Mouse (Mus musculus): ENCODE data around the gene Tada3. TPM values are rescaled to one million over a fixed set of nuclear protein-coding genes. Genes with fewer than 3 reads are reported as not detected.
"Not testable (repeated sequence)": the region's sequence is repeated elsewhere in the genome, so short reads cannot be mapped to it uniquely, and the experiment has no call there.

The Tada3 gene
- polyA plus RNA-seq, 1 experiment from 2014 or later = 72.2 TPM

DNA sequence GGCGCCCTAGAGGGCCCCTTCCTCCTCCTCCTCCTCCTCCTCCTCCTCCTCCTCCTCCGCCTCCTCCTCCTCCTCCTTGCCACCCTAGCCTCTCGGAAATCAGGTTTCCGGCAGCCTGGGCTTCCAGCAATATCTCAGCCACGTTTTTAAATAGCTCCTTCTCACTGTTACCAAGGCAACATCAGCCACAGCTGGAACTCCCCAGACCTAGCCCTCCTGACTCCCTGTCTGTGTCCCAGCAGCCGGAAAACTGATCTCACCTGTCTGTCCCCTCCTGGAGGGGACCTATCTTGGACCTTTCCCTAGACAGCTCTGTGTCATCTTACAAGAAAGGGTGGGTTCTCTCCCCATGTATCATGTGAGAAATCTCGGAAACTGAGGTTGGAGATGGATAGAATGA is 35.4 kb downstream of the Tada3 start:
- peak; percentile 29 for DNase-seq
- ATAC-seq (ENCODE audit: low FRiP score, low TSS enrichment) = no peak
- WGBS = 36% methylated on average over 5 of the region's 7 CpGs

DNA sequence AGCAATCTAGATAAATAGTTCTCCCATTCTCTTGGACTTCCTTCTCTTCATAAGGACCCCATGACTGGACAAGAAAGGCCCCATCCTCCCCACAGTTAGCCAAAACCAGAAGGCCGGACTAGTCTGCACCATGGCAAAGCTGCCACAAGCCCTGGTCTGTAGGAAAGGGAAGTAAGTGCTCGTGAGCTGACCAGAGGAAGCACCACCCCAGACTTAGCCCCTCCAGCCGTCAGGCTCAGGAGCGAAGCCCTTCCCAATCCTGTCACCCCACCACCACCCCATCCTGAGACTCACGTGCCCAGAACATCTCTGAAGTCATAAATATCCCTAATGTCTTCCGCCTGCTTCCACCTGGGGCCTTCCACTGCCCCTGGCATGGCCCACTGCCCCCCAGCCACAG is 36.1 kb downstream of the Tada3 start:
- DNase-seq = no peak
- Histone ChIP-seq H3K36me3 (ENCODE audit: control insufficient read depth, insufficient read depth, low read length) (peaks cover 36% of the 10 kb centered on the region), H3K4me2 (ENCODE audit: low read length) (peak overlapping the region; percentile 9; the same call in 1 of the 2 replicates), H3K27ac (replicated peaks; ENCODE audit: low read depth, low read length) (no peak overlapping the region), H3K9me3 (ENCODE audit: control insufficient read depth, low read length) (no peaks in the 10 kb centered on the region), H3K4me1 (ENCODE audit: control insufficient read depth, insufficient read depth, low read length) (peaks cover 17% of the 10 kb centered on the region), H3K4me3 (replicated peaks; ENCODE audit: low read depth, low read length) (no peak overlapping the region), H3K9ac (replicated peaks; ENCODE audit: low read length) (no peak overlapping the region; the same call in 1 of the 2 replicates), H3K27me3 (ENCODE audit: control insufficient read depth, insufficient read depth, low read length) (no peaks in the 10 kb centered on the region)
- no peak for ATAC-seq (ENCODE audit: low FRiP score, low TSS enrichment)
- 90% methylated on average over 6 of the region's 6 CpGs for WGBS

More for the DNA sequence above, 35.4 kb downstream of the Tada3 start:
- peak overlapping the region; percentile 82 for H3K4me2 ChIP-seq (ENCODE audit: low read length)
- H3K36me3 ChIP-seq (ENCODE audit: control insufficient read depth, insufficient read depth, low read length) = peaks cover 32% of the 10 kb centered on the region
- no peak overlapping the region for H3K9ac ChIP-seq (replicated peaks; ENCODE audit: low read length)
- H3K4me1 ChIP-seq (ENCODE audit: control insufficient read depth, insufficient read depth, low read length) = peaks cover 17% of the 10 kb centered on the region
- H3K4me3 ChIP-seq (replicated peaks; ENCODE audit: low read depth, low read length) = peak overlapping the region; percentile 56
- H3K9me3 ChIP-seq (ENCODE audit: control insufficient read depth, low read length) = no peaks in the 10 kb centered on the region
- H3K27me3 ChIP-seq (ENCODE audit: control insufficient read depth, insufficient read depth, low read length) = no peaks in the 10 kb centered on the region
- no peak overlapping the region for H3K27ac ChIP-seq (replicated peaks; ENCODE audit: low read depth, low read length)

DNA sequence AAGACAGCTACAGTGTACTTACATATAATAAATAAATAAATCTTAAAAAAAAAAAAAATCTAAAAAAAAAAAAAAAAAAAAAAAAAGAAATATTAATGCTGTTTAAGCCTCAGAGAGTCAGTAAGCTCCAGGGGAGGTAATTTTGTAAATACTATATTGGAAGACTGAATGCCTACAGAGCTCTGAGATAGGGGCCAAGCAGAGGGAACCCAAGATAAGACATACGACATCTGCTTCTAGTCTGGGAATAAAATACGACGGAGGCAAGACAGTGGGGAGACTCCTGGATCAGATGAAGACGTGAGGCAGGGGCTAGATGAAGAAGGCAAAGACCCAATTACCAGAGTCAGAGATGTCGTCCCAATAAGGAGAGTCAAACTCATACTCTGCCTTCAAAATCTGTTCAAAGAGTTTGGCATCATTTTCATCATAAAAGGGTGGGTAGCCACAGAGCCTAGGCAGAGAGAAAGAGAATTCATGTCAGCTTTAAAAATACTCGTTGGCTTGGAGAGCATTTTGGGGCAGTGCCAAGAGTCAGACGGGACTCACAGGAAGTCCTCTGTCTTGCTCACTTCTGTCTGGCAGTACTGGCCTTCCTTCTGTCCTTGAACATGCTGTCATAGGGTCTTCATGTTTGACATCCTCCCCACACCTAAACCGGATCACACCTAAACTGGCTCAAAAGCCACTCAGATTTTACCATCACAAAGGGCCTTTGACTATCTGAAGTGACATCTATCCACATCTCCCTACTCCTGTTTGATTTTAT is 40.6 kb downstream of the Tada3 start:
- ATAC-seq (ENCODE audit: low FRiP score, low TSS enrichment) = no peak
- no peak for DNase-seq
- no peaks in the 10 kb centered on the region for H3K4me1 ChIP-seq (ENCODE audit: control insufficient read depth, insufficient read depth, low read length)

DNA sequence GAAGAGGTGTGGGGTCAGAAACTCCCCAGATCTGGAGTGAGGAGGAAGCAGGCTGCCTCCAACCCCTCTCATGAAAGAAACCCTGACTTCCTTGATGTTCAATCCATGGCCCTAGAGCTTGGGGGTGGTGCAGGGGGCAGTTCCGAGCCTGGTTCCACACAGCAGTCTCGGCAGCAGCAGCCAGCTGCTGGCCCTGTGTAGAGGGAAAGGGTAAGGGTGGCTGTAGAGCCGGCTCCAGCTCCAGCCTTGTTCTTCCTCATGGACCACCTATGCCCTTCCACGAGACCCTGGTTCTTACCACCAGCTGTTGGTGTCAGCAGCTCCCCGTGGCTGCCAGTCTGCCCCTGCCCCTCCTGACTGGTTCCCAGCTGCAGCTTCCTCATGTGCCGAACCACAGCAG is 43.5 kb downstream of the Tada3 start:
- no peak for ATAC-seq (ENCODE audit: low FRiP score, low TSS enrichment)
- Histone ChIP-seq H3K9me3 (ENCODE audit: control insufficient read depth, low read length) (no peaks in the 10 kb centered on the region), H3K27me3 (ENCODE audit: control insufficient read depth, insufficient read depth, low read length) (no peaks in the 10 kb centered on the region), H3K27ac (replicated peaks; ENCODE audit: low read depth, low read length) (no peak overlapping the region), H3K4me2 (ENCODE audit: low read length) (no peak overlapping the region), H3K4me1 (ENCODE audit: control insufficient read depth, insufficient read depth, low read length) (no peaks in the 10 kb centered on the region), H3K36me3 (ENCODE audit: control insufficient read depth, insufficient read depth, low read length) (peaks cover 66% of the 10 kb centered on the region), H3K9ac (replicated peaks; ENCODE audit: low read length) (no peak overlapping the region), H3K4me3 (replicated peaks; ENCODE audit: low read depth, low read length) (no peak overlapping the region)
- DNase-seq = no peak
- 88% methylated on average over 6 of the region's 6 CpGs for WGBS

More for the DNA sequence above, 40.6 kb downstream of the Tada3 start:
- Histone ChIP-seq H3K9me3 (ENCODE audit: control insufficient read depth, low read length) (no peaks in the 10 kb centered on the region), H3K4me2 (ENCODE audit: low read length) (no peak overlapping the region), H3K27ac (replicated peaks; ENCODE audit: low read depth, low read length) (no peak overlapping the region), H3K27me3 (ENCODE audit: control insufficient read depth, insufficient read depth, low read length) (no peaks in the 10 kb centered on the region), H3K9ac (replicated peaks; ENCODE audit: low read length) (no peak overlapping the region), H3K36me3 (ENCODE audit: control insufficient read depth, insufficient read depth, low read length) (peaks cover 76% of the 10 kb centered on the region), H3K4me3 (replicated peaks; ENCODE audit: low read depth, low read length) (no peak overlapping the region)
- WGBS = 69% methylated on average over 8 of the region's 8 CpGs

DNA sequence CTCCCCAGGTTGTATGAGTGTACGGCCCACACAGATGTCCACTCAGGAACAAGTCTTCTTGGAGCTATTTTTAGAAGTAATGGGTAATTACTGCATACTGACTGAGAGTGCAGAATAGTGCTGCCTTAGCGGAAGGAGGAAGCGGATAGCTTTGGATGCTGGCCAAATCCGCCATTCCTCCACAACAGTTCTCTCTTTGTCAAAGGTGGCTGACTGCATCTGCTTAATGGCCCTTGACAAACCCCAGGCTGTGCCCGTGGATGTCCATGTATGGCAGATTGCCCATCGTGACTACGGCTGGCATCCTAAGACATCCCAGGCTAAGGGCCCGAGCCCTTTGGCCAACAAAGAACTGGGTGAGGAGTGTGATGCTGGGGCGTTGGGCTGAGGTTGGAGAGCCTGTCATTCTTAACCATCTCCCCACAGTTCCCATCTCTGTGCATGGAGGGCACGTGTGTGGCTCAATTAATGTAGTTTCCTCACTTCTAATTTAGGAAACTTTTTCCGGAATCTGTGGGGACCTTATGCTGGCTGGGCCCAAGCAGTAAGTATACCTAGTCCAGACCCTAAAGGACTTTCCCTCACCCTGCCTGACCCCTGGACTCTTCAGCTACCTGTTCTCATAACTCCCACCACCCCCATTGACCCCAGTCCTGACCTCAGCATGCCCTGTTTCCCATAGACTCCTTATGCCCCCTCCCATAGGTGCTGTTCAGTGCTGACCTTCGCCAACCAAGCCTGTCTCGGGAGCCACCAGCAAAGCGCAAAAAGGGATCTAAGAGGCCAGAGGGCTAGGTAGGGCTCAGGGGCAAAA is 44.3 kb downstream of the Tada3 start:
- peaks cover 57% of the 10 kb centered on the region for H3K36me3 ChIP-seq (ENCODE audit: control insufficient read depth, insufficient read depth, low read length)
- H3K9me3 ChIP-seq (ENCODE audit: control insufficient read depth, low read length) = no peaks in the 10 kb centered on the region
- DNase-seq (peak; percentile 70), ATAC-seq (ENCODE audit: low FRiP score, low TSS enrichment) (peak; percentile 40; the same call in 1 of the 2 replicates)
- no peak overlapping the region for H3K27ac ChIP-seq (replicated peaks; ENCODE audit: low read depth, low read length)
- no peak overlapping the region for H3K4me3 ChIP-seq (replicated peaks; ENCODE audit: low read depth, low read length)
- 73% methylated on average over 14 of the region's 14 CpGs for WGBS
- H3K27me3 ChIP-seq (ENCODE audit: control insufficient read depth, insufficient read depth, low read length) = no peaks in the 10 kb centered on the region
- no peak overlapping the region for H3K4me2 ChIP-seq (ENCODE audit: low read length)
- no peak overlapping the region for H3K9ac ChIP-seq (replicated peaks; ENCODE audit: low read length)
- no peaks in the 10 kb centered on the region for H3K4me1 ChIP-seq (ENCODE audit: control insufficient read depth, insufficient read depth, low read length)

DNA sequence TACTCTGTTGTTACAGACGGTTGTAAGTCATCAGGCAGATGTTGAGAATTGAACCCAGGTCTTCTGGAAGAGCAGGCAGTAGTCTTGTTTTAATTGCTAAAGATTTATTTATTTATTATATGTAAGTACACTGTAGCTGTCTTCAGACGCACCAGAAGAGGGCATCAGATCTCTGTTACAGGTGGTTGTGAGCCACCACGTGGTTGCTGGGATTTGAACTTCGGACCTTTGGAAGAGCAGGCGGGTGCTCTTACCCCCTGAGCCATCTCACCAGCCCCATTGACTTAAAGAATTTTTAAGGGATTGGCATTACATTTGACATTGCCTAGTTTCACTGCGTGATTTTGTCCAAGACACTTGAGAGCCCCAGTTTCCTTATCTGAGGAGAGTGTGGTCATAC is 44.9 kb downstream of the Tada3 start:
- not testable (repeated sequence) for H3K27ac ChIP-seq (replicated peaks; ENCODE audit: low read depth, low read length); ATAC-seq (ENCODE audit: low FRiP score, low TSS enrichment); H3K4me1 ChIP-seq (ENCODE audit: control insufficient read depth, insufficient read depth, low read length); H3K27me3 ChIP-seq (ENCODE audit: control insufficient read depth, insufficient read depth, low read length); H3K4me2 ChIP-seq (ENCODE audit: low read length); H3K9ac ChIP-seq (replicated peaks; ENCODE audit: low read length); H3K4me3 ChIP-seq (replicated peaks; ENCODE audit: low read depth, low read length); DNase-seq; H3K9me3 ChIP-seq (ENCODE audit: control insufficient read depth, low read length)
- peaks cover 51% of the 10 kb centered on the region for H3K36me3 ChIP-seq (ENCODE audit: control insufficient read depth, insufficient read depth, low read length)
- 76% methylated on average over 6 of the region's 6 CpGs for WGBS

DNA sequence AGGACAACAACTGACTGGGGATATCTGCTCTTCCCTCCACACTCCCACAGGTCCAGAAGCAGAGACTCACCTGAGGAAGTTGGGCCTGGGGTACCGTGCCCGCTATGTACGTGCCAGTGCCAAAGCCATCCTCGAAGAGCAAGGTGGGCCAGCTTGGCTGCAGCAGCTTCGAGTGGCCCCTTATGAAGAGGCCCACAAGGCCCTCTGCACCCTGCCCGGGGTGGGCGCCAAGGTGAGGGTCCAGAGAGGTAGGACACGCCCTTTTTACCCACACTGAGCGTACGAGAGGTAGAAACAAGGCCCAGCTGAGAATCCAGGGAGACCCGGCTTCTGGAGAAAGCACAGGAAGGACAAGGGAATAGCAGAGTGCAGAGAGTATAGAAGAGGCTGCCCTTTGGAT is 46.0 kb downstream of the Tada3 start:
- H3K4me2 ChIP-seq (ENCODE audit: low read length) = no peak overlapping the region
- H3K9ac ChIP-seq (replicated peaks; ENCODE audit: low read length) = no peak overlapping the region
- ATAC-seq (ENCODE audit: low FRiP score, low TSS enrichment) (no peak), DNase-seq (no peak)
- peaks cover 44% of the 10 kb centered on the region for H3K36me3 ChIP-seq (ENCODE audit: control insufficient read depth, insufficient read depth, low read length)
- no peaks in the 10 kb centered on the region for H3K9me3 ChIP-seq (ENCODE audit: control insufficient read depth, low read length)
- H3K4me3 ChIP-seq (replicated peaks; ENCODE audit: low read depth, low read length) = no peak overlapping the region
- 92% methylated on average over 11 of the region's 11 CpGs for WGBS
- no peak overlapping the region for H3K27ac ChIP-seq (replicated peaks; ENCODE audit: low read depth, low read length)
- H3K4me1 ChIP-seq (ENCODE audit: control insufficient read depth, insufficient read depth, low read length) = peaks cover 4% of the 10 kb centered on the region; the same call in 1 of the 2 replicates
- no peaks in the 10 kb centered on the region for H3K27me3 ChIP-seq (ENCODE audit: control insufficient read depth, insufficient read depth, low read length)

DNA sequence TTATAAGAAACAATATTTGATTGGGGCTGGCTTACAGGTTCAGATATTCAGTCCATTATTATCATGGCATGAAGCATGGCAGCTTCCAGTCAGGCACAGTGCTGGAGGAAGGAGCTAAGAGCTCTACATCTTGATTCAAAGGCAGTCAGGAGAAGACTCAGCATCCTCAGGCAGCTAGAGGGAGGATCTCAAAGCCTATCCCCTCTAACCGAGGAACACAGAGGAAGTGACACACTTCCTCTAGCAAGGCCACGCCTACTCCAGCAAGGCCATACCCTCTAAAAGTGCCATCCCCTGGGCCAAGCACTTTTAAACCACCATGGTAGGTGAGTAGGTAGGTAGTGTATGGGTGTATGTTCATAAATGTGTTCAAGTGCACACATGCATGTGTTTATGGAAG is 47.1 kb downstream of the Tada3 start:
- ATAC-seq (ENCODE audit: low FRiP score, low TSS enrichment) (no peak), DNase-seq (no peak)
- H3K27ac ChIP-seq (replicated peaks; ENCODE audit: low read depth, low read length) = no peak overlapping the region
- H3K9ac ChIP-seq (replicated peaks; ENCODE audit: low read length) = no peak overlapping the region
- no peak overlapping the region for H3K4me2 ChIP-seq (ENCODE audit: low read length)
- H3K36me3 ChIP-seq (ENCODE audit: control insufficient read depth, insufficient read depth, low read length) = peaks cover 34% of the 10 kb centered on the region
- 66% methylated on average over 2 of the region's 2 CpGs for WGBS
- H3K27me3 ChIP-seq (ENCODE audit: control insufficient read depth, insufficient read depth, low read length) = no peaks in the 10 kb centered on the region
- H3K4me3 ChIP-seq (replicated peaks; ENCODE audit: low read depth, low read length) = no peak overlapping the region
- no peaks in the 10 kb centered on the region for H3K9me3 ChIP-seq (ENCODE audit: control insufficient read depth, low read length)
- H3K4me1 ChIP-seq (ENCODE audit: control insufficient read depth, insufficient read depth, low read length) = peaks cover 12% of the 10 kb centered on the region
